Mouse (Mus musculus) urinary bladder, adult 2 months (tissue): ENCODE results near the gene Ndfip2. TPM values are rescaled to one million over a fixed set of nuclear protein-coding genes. Genes with fewer than 3 reads are reported as not detected.

Source experiments
- DNase-seq: peaks from one replicate; pipeline ENCODE4 v3.0.0; 2022; ENCODE audit warnings: low spot score
- polyA plus RNA-seq: library from polyadenylated mRNA; depleted of rRNA; stranded (reverse); fragments of >200 nt; gene quantifications from 2 replicates; pipeline ENCODE4 v1.2.3, GENCODE M21; 2012

The Ndfip2 gene
- polyA plus RNA-seq, 1 experiment = 46.1 TPM

GRCm38 (mm10) chr14:105284062-105284461 is 25.7 kb downstream of the Ndfip2 start:
- DNase-seq = no peak

GRCm38 (mm10) chr14:105287557-105287956 is 29.2 kb downstream of the Ndfip2 start:
- no peak for DNase-seq

GRCm38 (mm10) chr14:105287972-105288371 is 29.6 kb downstream of the Ndfip2 start:
- DNase-seq = no peak

GRCm38 (mm10) chr14:105288529-105288928 is 30.2 kb downstream of the Ndfip2 start:
- no peak for DNase-seq

GRCm38 (mm10) chr14:105292139-105292538 is 33.8 kb downstream of the Ndfip2 start:
- DNase-seq = no peak

GRCm38 (mm10) chr14:105293777-105294176 is 35.4 kb downstream of the Ndfip2 start:
- no peak for DNase-seq

- no peak for DNase-seq
These were observed 37.6 kb downstream of the Ndfip2 start for GRCm38 (mm10) chr14:105295820-105296582.

GRCm38 (mm10) chr14:105299744-105300255 is 41.4 kb downstream of the Ndfip2 start:
- no peak for DNase-seq

- no peak for DNase-seq
These were observed 42.2 kb downstream of the Ndfip2 start for GRCm38 (mm10) chr14:105300551-105300950.

GRCm38 (mm10) chr14:105302708-105303107 is 44.3 kb downstream of the Ndfip2 start:
- DNase-seq = no peak

- no peak for DNase-seq
These were observed 49.3 kb downstream of the Ndfip2 start for GRCm38 (mm10) chr14:105307716-105308115.

GRCm38 (mm10) chr14:105312366-105312765 is 54.0 kb downstream of the Ndfip2 start:
- DNase-seq = no peak

- no peak for DNase-seq
These were observed 54.6 kb downstream of the Ndfip2 start for GRCm38 (mm10) chr14:105312944-105313343.

- DNase-seq = no peak
These were observed 55.5 kb downstream of the Ndfip2 start for GRCm38 (mm10) chr14:105313877-105314276.

- DNase-seq = no peak
These were observed 63.3 kb downstream of the Ndfip2 start for GRCm38 (mm10) chr14:105321712-105322111.

- no peak for DNase-seq
These were observed 64.5 kb downstream of the Ndfip2 start for GRCm38 (mm10) chr14:105322829-105323228.

GRCm38 (mm10) chr14:105323448-105323847 is 65.1 kb downstream of the Ndfip2 start:
- no peak for DNase-seq

- peak; percentile 49 for DNase-seq
These were observed 70.3 kb downstream of the Ndfip2 start for GRCm38 (mm10) chr14:105328397-105329302.

GRCm38 (mm10) chr14:105333475-105334094 is 75.2 kb downstream of the Ndfip2 start:
- no peak for DNase-seq

GRCm38 (mm10) chr14:105341765-105342164 is 83.4 kb downstream of the Ndfip2 start:
- no peak for DNase-seq

- no peak for DNase-seq
These were observed 95.7 kb downstream of the Ndfip2 start for GRCm38 (mm10) chr14:105354121-105354520.
